Mouse (Mus musculus) lung, postnatal 36 days (tissue): Measurements from ENCODE around the gene Aldoc.

ENCODE experiments used
- DNase-seq: peaks from one replicate; pipeline ENCODE4 v3.0.0; 2022; ENCODE audit warnings: mixed read lengths

Aldoc gene

GRCm38 (mm10) chr11:78322860-78323259 lies at the start of gene Aldoc:
Aldoc (plus strand) TSS chr11:78322968.
- peak; percentile 96 for DNase-seq

GRCm38 (mm10) chr11:78275596-78275995 lies 47.2 kb upstream of the Aldoc start:
- no peak for DNase-seq

- DNase-seq, result peak; percentile 13
Measured at GRCm38 (mm10) chr11:78276169-78276568, 46.6 kb upstream of the Aldoc start.

- no peak for DNase-seq
Measured at GRCm38 (mm10) chr11:78278853-78279252, 43.9 kb upstream of the Aldoc start.

- no peak for DNase-seq
Measured at GRCm38 (mm10) chr11:78279586-78279985, 43.2 kb upstream of the Aldoc start.

GRCm38 (mm10) chr11:78289146-78289763 lies 33.5 kb upstream of the Aldoc start:
- DNase-seq, result no peak

- no peak for DNase-seq
Measured at GRCm38 (mm10) chr11:78290654-78291053, 32.1 kb upstream of the Aldoc start, which contains the start of gene BC030499. BC030499 (plus strand) TSS chr11:78290841.

GRCm38 (mm10) chr11:78294585-78294984 lies 28.2 kb upstream of the Aldoc start:
- DNase-seq, result no peak

GRCm38 (mm10) chr11:78300917-78301316 lies 21.9 kb upstream of the Aldoc start:
- peak; percentile 4 for DNase-seq

GRCm38 (mm10) chr11:78301357-78302084 lies 21.2 kb upstream of the Aldoc start, which contains the start of gene Spag5:
Spag5 (plus strand) TSS chr11:78301529.
- peak; percentile 93 for DNase-seq

GRCm38 (mm10) chr11:78305272-78305671 lies 17.5 kb upstream of the Aldoc start:
- DNase-seq, result no peak

- DNase-seq, result no peak
Measured at GRCm38 (mm10) chr11:78310861-78311511, 11.8 kb upstream of the Aldoc start.

GRCm38 (mm10) chr11:78313662-78314061 lies 9.1 kb upstream of the Aldoc start:
- DNase-seq, result no peak

- DNase-seq, result no peak
Measured at GRCm38 (mm10) chr11:78318411-78318810, 4.4 kb upstream of the Aldoc start.

- no peak for DNase-seq
Measured at GRCm38 (mm10) chr11:78322076-78322831, 514 bp upstream of the Aldoc start.

GRCm38 (mm10) chr11:78324000-78324785 lies 1.4 kb downstream of the Aldoc start:
- DNase-seq, result no peak

- no peak for DNase-seq
Measured at GRCm38 (mm10) chr11:78324965-78325364, 2.2 kb downstream of the Aldoc start.

- DNase-seq, result no peak
Measured at GRCm38 (mm10) chr11:78327215-78327614, 4.4 kb downstream of the Aldoc start.

GRCm38 (mm10) chr11:78327634-78328511 lies 5.1 kb downstream of the Aldoc start, which contains the start of gene Pigs:
Pigs (plus strand) TSS chr11:78328415.
- peak; percentile 99 for DNase-seq

GRCm38 (mm10) chr11:78328512-78329056 lies 5.8 kb downstream of the Aldoc start:
- DNase-seq, result no peak

GRCm38 (mm10) chr11:78332676-78333075 lies 9.9 kb downstream of the Aldoc start:
- DNase-seq, result no peak
